Mouse (Mus musculus) ES-Bruce4 (cell line): ENCODE data around the gene Olfr1441.

Source experiments
- CTCF ChIP-seq: IDR thresholded peaks from one replicate; pipeline ENCODE4 v1.8.1; 2011; ENCODE audit warnings: low read depth, low read length
- POLR2A ChIP-seq: IDR thresholded peaks from one replicate; pipeline ENCODE4 v1.8.1; 2011; ENCODE audit warnings: low read length; ENCODE audit not compliant: insufficient read depth

- TF ChIP-seq CTCF = no peak
- no peak for TF ChIP-seq POLR2A
These were observed 47.4 kb downstream of the Olfr1441 start for GRCm38 (mm10) chr19:12464674-12465073.
